Mouse (Mus musculus) cerebellum, adult 2 months (tissue): ENCODE data around the gene Bach2.

Experiments used
- CTCF ChIP-seq: fragments of 200-500 bp; IDR thresholded peaks from 2 replicates; pipeline ENCODE4 v1.5.1; 2011; ENCODE audit warnings: low read depth, mild to moderate bottlenecking, control low read depth, low read length, moderate library complexity, borderline replicate concordance; ENCODE audit not compliant: insufficient read depth
- POLR2A ChIP-seq: fragments of 200-500 bp; IDR thresholded peaks from 2 replicates; pipeline ENCODE4 v1.6.1; 2011; ENCODE audit warnings: low read length, control low read depth, borderline replicate concordance; ENCODE audit not compliant: insufficient read depth

- TF ChIP-seq POLR2A (no peak), CTCF (no peak)
Measured at GRCm38 (mm10) chr4:32385623-32386022, 147.0 kb downstream of the Bach2 start.
